Mouse (Mus musculus): Measurements from ENCODE around the gene Aicda.
"Not testable (repeated sequence)": the region's sequence is repeated elsewhere in the genome, so short reads cannot be mapped to it uniquely, and the experiment has no call there.

Gene Aicda

DNA sequence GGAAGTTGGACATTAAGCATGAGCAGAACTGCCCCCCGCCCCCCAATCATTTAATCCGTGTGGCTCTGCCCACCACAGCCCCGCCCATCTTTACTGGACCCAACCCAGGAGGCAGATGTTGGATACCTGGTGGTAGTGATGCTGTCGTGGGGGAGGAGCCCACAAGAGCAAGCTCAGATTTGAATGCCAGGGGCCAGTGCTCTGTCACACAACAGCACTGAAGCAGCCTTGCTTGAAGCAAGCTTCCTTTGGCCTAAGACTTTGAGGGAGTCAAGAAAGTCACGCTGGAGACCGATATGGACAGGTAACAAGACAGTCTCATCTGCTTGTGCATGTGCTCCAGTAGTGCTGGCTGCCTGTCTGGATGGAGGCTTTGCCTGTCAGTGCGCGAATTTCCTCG is at the start of gene Aicda:
Gene Aicda, plus strand, starts transcription at position 196 of the 400 bp plus-strand sequence.
- no peak for DNase-seq (ENCODE audit: low read depth)

DNA sequence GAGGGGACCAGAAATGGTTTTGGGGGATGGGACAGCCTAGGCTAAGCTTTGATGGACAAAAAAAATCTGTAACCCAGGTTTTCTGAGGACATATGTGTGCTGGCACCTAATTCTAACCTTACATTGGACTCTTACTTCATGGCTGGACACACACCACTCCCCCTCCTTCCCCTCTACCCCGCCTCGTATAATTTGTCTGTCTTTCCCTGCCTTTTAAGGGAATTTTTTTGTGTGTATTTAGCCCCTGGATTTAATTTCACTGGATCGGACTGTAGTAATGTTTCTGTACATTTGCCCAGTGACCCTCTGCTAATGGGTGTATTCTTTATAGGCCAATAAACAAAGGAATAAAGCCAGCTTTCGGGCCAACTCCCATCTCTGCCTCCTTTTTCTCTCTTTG is 48.6 kb upstream of the Aicda start:
- DNase-seq (ENCODE audit: low read depth): no peak

DNA sequence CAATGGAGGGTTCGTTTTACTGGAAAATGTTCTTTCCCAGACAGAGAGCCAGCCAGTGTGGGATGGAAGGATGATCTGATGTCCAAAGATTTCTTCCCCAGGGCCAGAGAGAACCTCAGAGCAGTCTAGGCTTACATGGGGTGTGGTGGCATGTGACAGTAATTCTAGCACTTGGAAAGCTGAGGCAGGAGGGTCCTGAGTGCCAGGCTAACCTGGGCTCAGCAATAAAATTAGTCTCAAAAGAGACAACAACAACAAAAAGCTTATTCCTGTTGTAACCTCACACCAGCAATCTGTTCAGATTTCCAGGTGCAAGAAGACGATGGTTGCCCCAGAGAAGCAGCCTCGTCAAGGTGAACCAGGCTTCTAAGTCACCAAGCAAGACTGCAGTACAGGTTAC is 48.1 kb upstream of the Aicda start, which contains the start of gene Mfap5:
Gene Mfap5, plus strand, starts transcription at position 301 of the 400 bp plus-strand sequence.
- no peak for DNase-seq (ENCODE audit: low read depth)

DNA sequence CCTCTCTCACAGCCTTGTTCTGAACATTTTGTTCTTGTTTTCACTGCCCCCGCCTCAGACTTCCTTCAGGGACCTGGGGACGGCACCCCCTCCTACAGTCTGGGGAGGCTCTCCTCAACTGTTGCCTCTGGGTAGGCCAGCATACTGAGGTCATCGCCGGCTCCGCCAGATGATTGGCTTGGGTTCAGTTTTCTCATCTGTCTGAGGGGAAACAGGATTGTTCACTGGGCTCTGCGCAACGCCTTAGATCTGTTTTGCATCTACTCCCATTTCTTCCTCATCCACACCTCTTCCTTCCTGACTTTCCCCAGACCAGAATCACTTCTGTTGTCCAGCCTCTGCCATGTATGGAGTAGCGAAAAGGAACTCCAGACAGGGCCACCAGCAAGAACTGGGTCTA is 45.1 kb upstream of the Aicda start:
- DNase-seq (ENCODE audit: low read depth): no peak

DNA sequence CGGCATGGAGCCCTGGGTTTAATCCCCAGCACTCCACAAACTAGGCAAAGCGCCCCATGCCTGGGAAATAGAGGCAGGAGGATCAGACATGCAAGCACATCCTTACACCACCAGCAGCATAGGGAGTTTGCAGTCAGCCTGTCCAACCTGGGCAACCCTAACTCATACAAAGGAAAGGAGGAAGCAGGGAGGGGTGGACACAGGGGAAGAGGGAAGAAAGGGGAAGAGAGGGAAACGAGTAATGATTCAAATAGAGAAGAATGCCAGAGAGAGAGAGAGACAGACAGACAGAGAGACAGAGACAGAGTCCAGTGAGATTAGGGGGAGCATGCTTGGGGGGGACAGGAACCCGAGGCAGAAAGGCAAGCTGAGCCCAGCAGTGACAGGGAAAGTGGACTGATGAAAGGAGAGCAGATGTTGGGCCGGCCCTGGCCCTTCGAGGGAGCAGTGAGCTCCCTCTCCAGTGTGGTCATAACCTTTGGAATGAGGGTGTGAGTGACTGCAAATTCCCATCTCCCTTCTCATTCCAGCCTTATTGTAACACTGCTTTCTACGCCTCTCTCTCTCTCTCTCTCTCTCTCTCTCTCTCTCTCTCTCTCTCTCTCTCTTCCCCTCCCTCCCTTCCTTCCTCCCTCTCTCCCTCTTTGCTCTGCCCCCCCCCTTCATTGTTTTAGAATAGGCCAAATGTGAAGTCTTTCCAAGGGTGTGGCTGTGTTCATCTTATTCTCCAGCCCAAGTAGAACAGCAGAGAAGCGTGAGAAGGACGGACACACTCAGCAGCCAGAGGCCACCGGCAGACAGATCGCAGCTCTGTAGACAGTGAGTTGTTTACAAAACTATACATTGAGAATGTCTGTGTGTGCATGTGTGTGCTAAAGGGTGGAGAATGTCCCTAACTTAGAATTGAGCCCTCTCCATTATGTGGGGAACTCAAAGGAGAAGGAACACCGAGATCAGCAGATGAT is 40.4 kb upstream of the Aicda start:
- no peak for DNase-seq (ENCODE audit: low read depth)

DNA sequence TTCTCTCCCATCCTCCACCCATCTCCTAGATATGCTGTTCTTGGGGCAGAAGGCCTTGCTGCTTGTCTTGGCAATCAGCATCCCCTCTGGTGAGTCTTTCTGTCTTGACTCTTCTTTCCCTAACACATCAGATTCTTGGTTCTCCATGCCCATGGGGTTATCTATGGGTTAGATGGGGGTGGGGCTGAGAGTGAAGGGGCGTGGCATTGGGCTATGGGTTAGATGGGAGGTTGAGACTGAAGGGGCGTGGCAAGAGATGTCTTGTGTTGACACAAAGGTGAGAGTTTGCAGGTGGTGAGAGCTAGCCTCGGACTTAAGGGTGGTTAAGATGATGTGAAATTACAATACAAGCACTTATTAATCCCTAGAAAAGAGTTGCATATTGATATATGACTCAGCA is 39.3 kb upstream of the Aicda start:
- no peak for DNase-seq (ENCODE audit: low read depth)

DNA sequence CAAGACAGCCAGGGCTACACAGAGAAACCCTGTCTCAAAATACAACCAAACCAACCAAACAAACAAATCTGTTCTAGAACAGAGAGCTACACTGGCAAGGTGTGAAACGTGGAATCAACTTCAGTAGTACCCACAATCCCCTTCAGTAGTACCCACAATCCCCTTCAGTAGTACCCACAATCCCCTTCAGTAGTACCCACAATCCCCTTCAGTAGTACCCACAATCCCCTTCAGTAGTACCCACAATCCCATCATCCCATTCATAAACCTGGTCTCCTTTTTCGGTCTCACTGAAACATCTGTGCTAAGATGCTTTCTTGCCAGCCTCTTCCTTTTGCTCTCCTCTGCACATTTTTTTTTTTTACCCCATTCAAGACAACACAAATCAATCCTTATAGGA is 37.8 kb upstream of the Aicda start:
- DNase-seq (ENCODE audit: low read depth): not testable (repeated sequence)

DNA sequence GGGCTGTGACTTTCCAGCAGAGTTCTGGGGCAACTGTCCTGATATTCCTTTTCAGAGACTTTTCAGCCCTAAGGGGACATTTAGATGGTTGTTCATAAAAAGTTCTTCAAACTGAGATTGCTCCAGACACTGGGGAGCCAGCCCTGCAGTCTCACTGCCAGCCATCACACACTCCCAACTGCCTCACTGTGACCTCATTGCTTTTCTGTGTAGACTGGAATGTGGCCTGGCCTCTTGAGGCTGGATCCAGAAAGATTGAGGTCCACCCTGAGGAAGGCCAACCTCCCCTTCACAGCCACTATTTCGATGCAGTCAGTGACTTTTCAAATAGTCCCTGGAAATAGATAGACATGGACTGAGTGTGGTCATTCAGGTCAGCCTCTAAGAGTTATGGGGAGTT is 35.9 kb upstream of the Aicda start:
- no peak for DNase-seq (ENCODE audit: low read depth)

DNA sequence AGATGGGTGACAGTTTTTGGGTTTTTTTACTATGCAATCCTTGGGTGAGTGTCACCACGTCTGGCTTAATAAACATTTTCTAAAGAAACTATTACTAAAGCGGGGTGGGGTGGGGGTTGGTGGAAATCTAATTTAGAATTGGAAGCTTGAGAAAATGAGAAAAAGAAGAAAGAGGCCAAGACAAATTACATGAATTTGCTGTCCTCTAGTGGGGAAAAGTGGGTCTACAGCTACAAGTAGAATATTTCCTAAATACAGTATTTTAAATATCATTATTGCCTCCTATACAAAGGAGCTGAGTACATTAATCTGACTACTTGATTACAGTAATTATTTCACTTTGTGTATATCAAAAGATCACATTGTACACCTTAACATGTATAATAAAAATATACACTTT is 34.2 kb upstream of the Aicda start:
- no peak for DNase-seq (ENCODE audit: low read depth)

DNA sequence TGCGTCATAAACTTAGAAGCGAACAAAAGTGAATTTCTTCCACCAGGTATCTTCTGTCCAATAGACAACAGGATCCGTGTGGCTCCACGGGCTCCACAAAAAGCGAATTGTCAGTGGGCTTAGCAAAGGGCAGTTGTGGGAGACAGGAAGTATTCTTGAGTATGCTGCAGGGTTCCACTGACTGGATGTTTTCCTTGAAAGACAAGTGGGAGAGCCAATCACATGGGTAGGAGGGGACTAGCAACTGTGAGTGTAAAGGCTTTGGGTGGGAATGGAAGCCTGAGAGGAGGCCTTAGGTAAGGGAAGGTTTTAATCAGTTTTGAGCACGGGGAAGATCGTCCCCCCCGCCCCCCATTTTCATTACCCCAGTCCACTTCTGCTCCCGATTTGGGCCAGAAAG is 31.0 kb upstream of the Aicda start:
- no peak for DNase-seq (ENCODE audit: low read depth)

DNA sequence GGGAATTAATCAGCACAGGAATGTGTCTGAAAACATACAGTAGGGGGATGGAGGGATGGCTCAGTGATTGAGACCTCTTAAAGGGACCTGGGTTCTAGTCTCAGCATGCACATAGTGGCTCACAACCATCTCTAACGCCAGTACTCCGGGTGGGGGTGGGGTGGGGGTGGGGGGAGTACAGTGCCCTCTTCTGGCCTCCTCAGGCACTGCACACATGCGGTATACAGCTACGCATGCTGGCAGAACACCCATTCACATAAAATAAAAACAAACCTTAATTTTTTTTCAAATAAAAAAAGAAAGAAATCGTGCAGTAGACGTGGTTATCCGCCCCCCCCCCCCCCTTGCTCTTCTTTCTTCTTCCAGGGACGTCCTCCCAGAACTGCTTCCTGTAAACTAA is 30.3 kb upstream of the Aicda start:
- DNase-seq (ENCODE audit: low read depth): no peak

DNA sequence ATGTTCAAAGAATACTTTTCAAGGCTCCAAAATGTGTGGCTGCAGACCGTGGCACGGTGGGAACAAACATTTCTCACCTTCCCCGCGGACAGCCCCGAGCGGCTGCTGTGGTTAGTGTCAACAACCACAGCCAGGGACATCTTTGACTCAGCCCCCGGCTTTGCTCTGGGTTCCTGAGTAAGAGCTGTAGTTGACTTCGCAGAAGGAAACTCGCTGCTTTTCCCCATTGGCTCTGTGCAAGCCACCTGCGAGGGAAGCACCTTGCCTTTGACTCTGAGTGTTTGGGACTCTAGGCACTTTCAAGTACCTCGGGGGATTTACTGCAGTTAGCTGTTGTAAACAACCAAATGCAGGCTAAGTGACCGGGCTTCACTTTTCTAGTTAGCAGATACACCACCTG is 26.0 kb upstream of the Aicda start:
- no peak for DNase-seq (ENCODE audit: low read depth)

DNA sequence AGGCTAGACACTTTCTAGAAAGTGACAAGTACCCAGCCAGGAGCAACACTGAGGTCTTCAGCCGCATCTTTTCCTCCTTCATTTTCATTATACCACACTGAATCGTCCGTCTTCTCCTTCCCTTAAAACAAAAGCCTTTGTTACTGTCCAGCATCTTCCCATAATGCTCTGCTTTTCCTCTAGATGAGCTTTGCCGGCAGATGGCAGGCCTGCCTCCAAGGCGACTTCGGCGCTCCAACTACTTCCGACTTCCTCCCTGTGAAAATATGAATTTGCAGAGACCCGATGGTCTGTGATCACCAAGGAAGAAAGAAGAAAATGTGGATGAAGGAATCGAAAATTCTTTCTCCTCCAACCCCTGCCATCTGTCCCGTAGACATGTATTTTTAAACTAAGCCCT is 25.5 kb upstream of the Aicda start:
- DNase-seq (ENCODE audit: low read depth): no peak

DNA sequence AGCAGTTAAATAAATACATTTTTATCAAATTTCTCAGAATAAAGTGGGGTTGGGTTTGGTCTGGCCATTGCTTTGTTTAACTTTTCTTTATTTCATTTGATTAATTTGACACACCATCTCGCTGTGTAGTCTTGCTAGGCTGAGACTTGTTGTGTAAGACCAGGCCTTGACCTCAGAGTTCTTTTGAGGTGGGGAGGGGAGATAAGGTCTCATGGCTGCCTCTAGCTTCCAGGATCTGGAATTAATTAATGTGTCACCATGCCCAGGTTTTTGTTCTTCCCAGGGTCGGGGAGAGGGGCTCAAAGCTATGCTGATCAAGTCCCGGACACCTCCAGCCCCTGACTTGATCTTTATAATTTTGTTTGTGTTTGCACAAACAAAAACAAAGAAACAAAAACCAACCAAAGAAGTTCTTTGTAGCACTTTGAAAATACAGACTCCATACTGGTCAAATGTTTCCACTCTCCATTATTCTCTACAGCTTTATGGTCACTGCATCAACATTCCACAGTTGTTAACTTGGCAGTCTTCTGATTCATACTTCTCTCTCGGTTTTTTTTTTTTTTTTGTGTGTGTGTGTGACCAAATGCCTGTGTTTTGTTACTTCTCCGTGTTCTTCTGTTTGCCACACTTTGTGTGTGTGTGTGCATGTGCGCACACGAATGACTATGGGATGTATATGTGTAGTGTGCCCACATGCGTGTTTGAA is 22.0 kb upstream of the Aicda start:
- no peak for DNase-seq (ENCODE audit: low read depth)

DNA sequence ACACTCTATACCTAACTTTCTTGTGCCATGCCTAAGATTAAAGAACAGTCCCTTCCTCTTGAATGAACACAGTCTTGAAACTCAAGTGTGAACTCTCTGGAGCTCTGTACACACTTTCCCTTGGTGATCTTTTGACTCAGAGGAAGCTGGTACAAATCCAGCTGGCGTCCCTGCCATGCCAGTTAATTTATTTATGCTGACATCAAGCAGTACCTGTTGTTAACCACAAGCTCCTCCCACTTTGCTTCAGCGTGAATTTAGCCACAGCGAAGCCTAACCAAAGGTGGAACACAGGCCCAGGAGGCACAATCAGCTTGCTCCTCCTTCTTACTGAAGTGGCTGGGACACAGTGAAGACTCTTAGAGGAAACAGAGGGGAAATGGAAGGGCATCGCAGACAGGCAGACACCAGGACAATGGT is 20.7 kb upstream of the Aicda start:
- no peak for DNase-seq (ENCODE audit: low read depth)

DNA sequence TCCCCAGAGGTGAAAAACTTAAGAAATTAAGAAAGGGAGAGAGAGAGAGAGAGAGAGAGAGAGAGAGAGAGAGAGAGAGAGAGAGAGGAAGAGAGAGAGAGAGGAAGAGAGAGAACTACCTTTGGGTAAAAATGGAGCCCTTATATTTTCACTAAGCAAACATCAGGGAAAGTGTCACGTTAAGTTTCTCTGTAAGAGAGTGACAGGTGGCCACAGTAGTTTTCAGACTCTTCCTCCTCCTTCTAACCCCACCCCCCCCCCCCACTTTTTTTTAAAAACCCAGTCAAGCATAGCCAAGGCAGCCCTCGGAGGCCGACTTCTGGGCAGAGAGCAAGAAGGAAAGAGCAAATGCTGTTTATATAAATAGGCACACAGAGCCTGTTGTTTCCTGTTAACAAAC is 19.6 kb upstream of the Aicda start:
- DNase-seq (ENCODE audit: low read depth): no peak

DNA sequence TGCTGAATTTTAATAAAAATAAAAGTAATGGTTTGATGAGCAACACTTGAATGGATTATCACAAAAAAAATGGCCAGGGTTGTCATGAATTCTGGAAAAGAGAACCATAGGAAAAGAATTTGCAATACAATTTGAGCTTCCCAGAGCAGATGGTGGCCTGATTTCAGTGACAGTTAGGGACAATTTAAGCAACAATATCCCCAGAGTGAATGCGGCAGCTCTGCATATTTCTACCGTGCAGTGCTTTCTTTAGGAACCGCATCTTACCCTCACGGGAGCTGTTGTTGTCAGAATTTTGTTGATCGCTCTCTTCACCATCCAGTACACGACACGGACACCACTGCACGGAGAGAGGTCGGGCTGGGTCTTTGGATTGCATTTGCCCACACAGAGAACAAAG is 14.0 kb upstream of the Aicda start:
- DNase-seq (ENCODE audit: low read depth): no peak

DNA sequence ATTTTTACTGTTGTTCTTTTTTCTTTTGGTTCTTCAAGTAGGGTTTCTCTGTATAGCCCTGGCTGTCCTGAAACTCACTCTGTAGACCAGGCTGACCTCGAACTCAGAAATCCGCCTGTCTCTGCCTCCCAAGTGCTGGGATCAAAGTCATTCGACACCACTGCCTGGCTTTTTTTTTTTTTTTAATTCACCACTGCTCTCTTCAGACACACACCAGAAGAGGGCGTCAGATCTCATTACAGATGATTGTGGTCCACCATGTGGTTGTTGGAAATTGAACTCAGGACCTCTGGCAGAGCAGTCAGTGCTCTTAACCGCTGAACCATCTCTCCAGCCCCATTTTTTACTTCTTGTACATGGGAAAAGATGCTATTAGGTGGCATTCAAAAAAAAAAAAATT is 11.1 kb upstream of the Aicda start:
- not testable (repeated sequence) for DNase-seq (ENCODE audit: low read depth)

DNA sequence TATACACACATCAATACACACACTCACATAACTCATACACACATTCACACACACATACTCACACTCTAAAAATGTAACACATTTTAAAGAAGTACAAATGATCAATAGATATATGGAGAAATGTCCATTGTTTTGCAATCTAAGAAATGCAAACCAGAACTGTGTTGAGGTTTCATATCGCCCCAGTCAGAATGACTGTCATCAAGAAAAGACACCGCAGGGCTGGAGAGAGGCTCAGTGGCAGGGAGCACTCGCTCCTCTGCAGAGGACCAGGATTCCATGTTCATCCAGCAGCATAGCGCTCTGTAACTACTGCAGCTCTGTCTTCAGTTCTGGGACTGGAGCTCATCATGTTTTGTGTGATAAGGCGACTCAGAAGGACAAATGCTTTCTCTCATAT is 10.0 kb upstream of the Aicda start:
- no peak for DNase-seq (ENCODE audit: low read depth)

DNA sequence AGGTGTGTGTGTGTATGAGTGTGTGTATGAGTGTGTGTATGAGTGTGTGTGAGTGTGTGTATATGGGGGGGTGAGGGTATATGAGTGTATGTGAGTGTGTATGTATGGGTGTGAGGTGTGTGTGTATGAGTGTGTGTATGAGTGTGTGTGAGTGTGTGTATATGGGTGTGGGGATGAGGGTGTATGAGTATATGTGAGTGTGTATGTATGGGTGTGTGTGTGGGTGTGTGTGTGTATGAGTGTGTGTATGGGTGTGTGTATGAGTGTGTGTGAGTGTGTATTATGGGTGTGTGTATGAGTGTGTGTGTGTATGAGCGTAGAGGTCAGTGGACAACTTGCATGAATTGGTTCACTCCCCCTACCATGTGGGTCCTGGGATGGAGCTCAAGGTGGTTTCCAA is 8.9 kb upstream of the Aicda start:
- DNase-seq (ENCODE audit: low read depth): no peak

DNA sequence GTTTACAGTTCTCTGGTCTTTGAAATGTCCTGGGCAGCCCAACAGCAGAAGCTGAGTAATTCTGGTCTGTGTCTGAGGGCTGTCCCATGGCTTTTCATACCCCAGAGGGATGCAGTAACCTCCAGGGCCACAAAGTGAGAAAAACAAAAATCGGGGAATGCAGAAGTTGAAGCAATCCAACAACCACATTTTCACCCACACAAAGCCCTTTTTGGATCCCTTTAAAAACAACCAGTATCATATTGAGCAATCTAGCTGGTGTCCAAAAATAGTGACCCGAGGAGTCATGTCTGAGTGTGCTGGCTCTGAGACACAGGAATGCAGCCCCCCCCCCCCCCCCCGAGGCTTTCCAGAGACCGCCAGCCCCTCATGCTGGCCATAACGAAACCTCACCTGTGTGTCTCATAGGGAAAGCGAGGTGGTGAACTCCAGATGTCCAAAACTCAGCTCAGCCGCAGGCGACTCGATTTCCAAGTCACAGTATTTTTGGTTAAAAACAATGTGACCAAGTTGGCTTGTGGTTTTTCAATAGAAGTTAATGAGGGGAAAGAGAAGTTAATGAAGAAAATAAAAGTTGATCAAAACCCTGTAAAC is 8.2 kb upstream of the Aicda start:
- DNase-seq (ENCODE audit: low read depth): no peak

DNA sequence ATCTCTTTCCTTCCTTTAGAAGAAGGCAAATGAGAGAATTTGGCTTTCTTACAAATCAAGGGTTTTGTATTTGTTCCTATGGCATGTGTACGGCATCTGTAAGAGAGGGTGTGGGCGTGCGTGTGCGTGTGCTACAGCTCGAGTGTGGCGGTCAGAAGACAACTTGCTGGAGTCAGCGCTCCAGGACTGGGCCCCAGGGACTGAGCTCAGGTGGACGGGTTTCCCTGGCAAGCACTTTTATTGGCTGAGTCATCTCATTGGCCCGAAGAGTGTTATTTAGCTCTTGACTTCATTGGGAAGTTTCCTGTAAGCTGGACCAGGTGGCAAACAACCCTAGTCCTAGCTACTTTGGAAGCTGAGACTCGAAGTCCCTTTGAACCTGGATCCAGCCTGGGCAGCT is 7.7 kb upstream of the Aicda start:
- no peak for DNase-seq (ENCODE audit: low read depth)

DNA sequence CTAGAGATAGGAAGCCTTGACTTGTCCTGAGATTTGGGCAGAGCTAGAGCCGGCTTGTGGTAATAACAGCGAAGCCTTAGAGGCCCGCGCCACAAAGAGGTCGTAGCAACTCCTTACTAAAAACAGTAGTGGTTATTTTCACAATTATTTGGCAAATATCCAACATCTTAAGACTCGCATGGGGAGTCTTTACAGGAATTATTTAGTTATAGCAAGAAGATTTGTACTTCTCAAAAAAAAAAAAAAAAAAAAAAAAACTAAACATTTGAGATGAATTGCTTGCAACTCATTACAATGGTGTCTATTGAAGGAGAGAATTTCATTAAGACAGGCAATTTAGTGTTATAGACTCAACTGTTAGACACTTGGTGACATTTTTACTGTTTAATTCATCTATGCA is 501 bp downstream of the Aicda start:
- DNase-seq (ENCODE audit: low read depth): no peak
